Mouse (Mus musculus) C2C12 (cell line): ENCODE results near the gene Slc25a39. TPM values are rescaled to one million over a fixed set of nuclear protein-coding genes. Genes with fewer than 3 reads are reported as not detected.

Experiments
- H3K27me3 ChIP-seq: one replicate; pipeline ENCODE4 v1.6.1; 2011; ENCODE audit not compliant: control insufficient read depth, insufficient read depth, insufficient read length
- H3K36me3 ChIP-seq: one replicate; pipeline ENCODE4 v1.6.1; 2011; ENCODE audit not compliant: control insufficient read depth, insufficient read depth
- H3K4me3 ChIP-seq: one replicate; pipeline ENCODE4 v1.5.1; 2011; ENCODE audit warnings: mild to moderate bottlenecking, control low read depth; ENCODE audit not compliant: poor library complexity, insufficient read depth, severe bottlenecking
- H3K79me2 ChIP-seq: one replicate; pipeline ENCODE4 v1.6.1; 2011; ENCODE audit not compliant: control insufficient read depth, insufficient read depth
- H3K79me3 ChIP-seq: one replicate; pipeline ENCODE4 v1.6.1; 2011; ENCODE audit warnings: low read depth, control low read depth
- H3ac ChIP-seq: one replicate; pipeline ENCODE3; 2011; ENCODE audit warnings: low read depth; ENCODE audit not compliant: control insufficient read depth, insufficient read length
- CEBPB ChIP-seq: IDR thresholded peaks from one replicate; pipeline ENCODE4 v1.6.1; 2011; ENCODE audit warnings: low read depth, mild to moderate bottlenecking, control low read depth, moderate library complexity
- CTCF ChIP-seq: IDR thresholded peaks from one replicate; pipeline ENCODE4 v1.5.1; 2011; ENCODE audit not compliant: control insufficient read depth, insufficient read depth, insufficient read length
- FOSL1 ChIP-seq: IDR thresholded peaks from one replicate; pipeline ENCODE4 v1.8.0; 2011; ENCODE audit warnings: mild to moderate bottlenecking, low read length; ENCODE audit not compliant: poor library complexity, insufficient read depth, severe bottlenecking
- MAX ChIP-seq: IDR thresholded peaks from one replicate; pipeline ENCODE4 v1.6.1; 2011; ENCODE audit warnings: mild to moderate bottlenecking, control low read depth
- MYOD1 ChIP-seq: IDR thresholded peaks from one replicate; pipeline ENCODE4 v1.6.1; 2011; ENCODE audit warnings: low read depth; ENCODE audit not compliant: control insufficient read depth, insufficient read length
- MYOG ChIP-seq: IDR thresholded peaks from one replicate; pipeline ENCODE4 v1.6.1; 2011; ENCODE audit not compliant: control insufficient read depth, insufficient read length; ENCODE audit errors: extremely low read depth
- USF1 ChIP-seq: IDR thresholded peaks from one replicate; pipeline ENCODE4 v1.6.1; 2011; ENCODE audit warnings: low read depth, mild to moderate bottlenecking, control low read depth, moderate library complexity
- polyA plus RNA-seq: library from polyadenylated mRNA; unstranded; fragments of >200 nt; fragmentation: generic; extraction: Trizol; gene quantifications from one replicate; pipeline ENCODE4 v1.2.1, GENCODE M21; 2012; ENCODE audit warnings: missing spikeins

The Slc25a39 gene
- polyA plus RNA-seq, 1 experiment = 174 TPM

GRCm38 (mm10) chr11:102375196-102376173 lies 32.3 kb downstream of the Slc25a39 start:
- no peaks in the 10 kb centered on the region for H3K36me3 ChIP-seq
- H3K79me3 ChIP-seq = no peaks in the 10 kb centered on the region
- H3K79me2 ChIP-seq = no peaks in the 10 kb centered on the region
- H3K27me3 ChIP-seq = peaks cover 32% of the 10 kb centered on the region
- TF ChIP-seq FOSL1 (no peak), CTCF (no peak), MAX (no peak), USF1 (no peak), MYOG (no peak), MYOD1 (peak; percentile 93)
- H3ac ChIP-seq = no peak overlapping the region
- no peak overlapping the region for H3K4me3 ChIP-seq

- H3ac ChIP-seq = no peak overlapping the region
- H3K79me3 ChIP-seq = no peaks in the 10 kb centered on the region
- TF ChIP-seq MYOG = no peak
- TF ChIP-seq MYOD1 = no peak
- TF ChIP-seq CTCF = no peak
- TF ChIP-seq CEBPB = no peak
- no peak for TF ChIP-seq FOSL1
- no peak for TF ChIP-seq USF1
- TF ChIP-seq MAX = no peak
- no peaks in the 10 kb centered on the region for H3K79me2 ChIP-seq
- H3K36me3 ChIP-seq = no peaks in the 10 kb centered on the region
- no peak overlapping the region for H3K4me3 ChIP-seq
- peaks cover 45% of the 10 kb centered on the region for H3K27me3 ChIP-seq
These were observed 33.5 kb downstream of the Slc25a39 start for GRCm38 (mm10) chr11:102374108-102374725.

GRCm38 (mm10) chr11:102373646-102374045 lies 34.1 kb downstream of the Slc25a39 start:
- Histone ChIP-seq H3K79me3 (no peaks in the 10 kb centered on the region), H3K36me3 (no peaks in the 10 kb centered on the region), H3K4me3 (no peak overlapping the region), H3ac (no peak overlapping the region), H3K27me3 (peaks cover 51% of the 10 kb centered on the region), H3K79me2 (no peaks in the 10 kb centered on the region)
- TF ChIP-seq USF1 = no peak
- TF ChIP-seq CTCF = no peak

- peaks cover 58% of the 10 kb centered on the region for H3K27me3 ChIP-seq
- TF ChIP-seq MYOG = no peak
- TF ChIP-seq CEBPB = no peak
- no peak for TF ChIP-seq CTCF
- no peak for TF ChIP-seq FOSL1
- TF ChIP-seq MAX = no peak
- no peak for TF ChIP-seq USF1
- no peak for TF ChIP-seq MYOD1
- H3K79me2 ChIP-seq = no peaks in the 10 kb centered on the region
- H3K36me3 ChIP-seq = no peaks in the 10 kb centered on the region
- no peak overlapping the region for H3K4me3 ChIP-seq
- H3K79me3 ChIP-seq = no peaks in the 10 kb centered on the region
- H3ac ChIP-seq = no peak overlapping the region
These were observed 34.8 kb downstream of the Slc25a39 start for GRCm38 (mm10) chr11:102372936-102373335.

GRCm38 (mm10) chr11:102371926-102372685 lies 35.6 kb downstream of the Slc25a39 start:
- H3K4me3 ChIP-seq = no peak overlapping the region

GRCm38 (mm10) chr11:102370285-102370684 lies 37.5 kb downstream of the Slc25a39 start:
- no peaks in the 10 kb centered on the region for H3K79me2 ChIP-seq
- H3K27me3 ChIP-seq = peaks cover 66% of the 10 kb centered on the region
- TF ChIP-seq MAX (no peak), USF1 (no peak), CEBPB (no peak)
- H3K4me3 ChIP-seq = no peak overlapping the region
- no peaks in the 10 kb centered on the region for H3K79me3 ChIP-seq
- no peaks in the 10 kb centered on the region for H3K36me3 ChIP-seq
- H3ac ChIP-seq = no peak overlapping the region

More at GRCm38 (mm10) chr11:102371926-102372685, 35.6 kb downstream of the Slc25a39 start:
- Histone ChIP-seq H3K79me2 (no peaks in the 10 kb centered on the region), H3K36me3 (no peaks in the 10 kb centered on the region), H3K27me3 (peaks cover 63% of the 10 kb centered on the region), H3ac (no peak overlapping the region), H3K79me3 (no peaks in the 10 kb centered on the region)
- TF ChIP-seq CEBPB = no peak
- no peak for TF ChIP-seq CTCF
- TF ChIP-seq MYOG = no peak
- TF ChIP-seq USF1 = no peak
